ENCODE assay signal across 26 mouse cellular contexts in genomic region chr5:113565858-113566257, GRCm38 (mm10).
"Had no signal": no experiment of that assay in that cellular context is flagged by ENCODE, and none has a peak within 500 bp of the region (broad histone marks: within the 10 kb centered on the region; RNA-seq: fewer than 3 reads in every experiment).

No protein-coding gene starts in this region.

- ATAC-seq: hindbrain, embryonic 16.5 days; inflammation-experienced regulatory T-cells, adult 6 months; intestine, embryonic 15.5 days; intestine, postnatal 0 days had no signal

- H3K4me3 ChIP-seq: gastrocnemius, adult 2 months; heart, embryonic 10.5 days; heart, embryonic 12.5 days; hindbrain, embryonic 10.5 days; hindbrain, embryonic 12.5 days; intestine, embryonic 15.5 days; left cerebral cortex, adult 2 months; limb, embryonic 10.5 days; limb, embryonic 12.5 days; liver, embryonic 13.5 days; liver, embryonic 15.5 days had no signal

- H3K27me3 ChIP-seq: heart, embryonic 12.5 days; hindbrain, embryonic 12.5 days; limb, embryonic 12.5 days; liver, embryonic 13.5 days; liver, embryonic 15.5 days had no signal

- DNase-seq: gastrocnemius, adult 2 months; gastrocnemius, postnatal 10 days; gastrocnemius, postnatal 25 days; heart, adult 18-20 months; heart, postnatal 10 days; heart, postnatal 4 days; kidney, adult 18-20 months; kidney, adult 8-10 months; kidney, postnatal 10 days; kidney, postnatal 25 days; kidney, postnatal 4 days; liver; liver, embryonic 13.5 days had no signal

- H3K4me1 ChIP-seq: heart, embryonic 12.5 days; hindbrain, embryonic 12.5 days; intestine, embryonic 15.5 days; limb, embryonic 12.5 days; liver, embryonic 13.5 days; liver, embryonic 15.5 days had no signal

- H3K27ac ChIP-seq: gastrocnemius, adult 2 months; heart, embryonic 10.5 days; hindbrain, embryonic 10.5 days; hindbrain, embryonic 12.5 days; hindbrain, embryonic 14.5 days; intestine, embryonic 15.5 days; left cerebral cortex, adult 2 months; limb, embryonic 10.5 days; limb, embryonic 12.5 days; liver, embryonic 13.5 days; liver, embryonic 15.5 days had no signal

- H3K36me3 ChIP-seq: heart, embryonic 10.5 days; heart, embryonic 12.5 days; hindbrain, embryonic 12.5 days; intestine, embryonic 15.5 days; limb, embryonic 10.5 days; limb, embryonic 12.5 days; liver, embryonic 13.5 days; liver, embryonic 15.5 days had no signal

- H3K9me3 ChIP-seq: hindbrain, embryonic 10.5 days; hindbrain, embryonic 12.5 days; intestine, embryonic 15.5 days; limb, embryonic 10.5 days; limb, embryonic 12.5 days; liver, embryonic 13.5 days; liver, embryonic 15.5 days had no signal
